Mouse (Mus musculus) hindbrain, embryonic 11.5 days (tissue): ENCODE measurements at regions not wholly inside any gene's neighbourhood (a gene's known extent, or its start where the extent isn't known, plus 50 kb on each side); places are given as distances from the start of the nearest gene placed in this dataset.

Experiments used
- ATAC-seq: fragments of 200-750 bp; cut with Nextera tagmentation; 2 replicates; pipeline ENCODE4 v1.8.0; 2017; ENCODE audit warnings: mild to moderate bottlenecking, moderate TSS enrichment, moderate library complexity; ENCODE audit not compliant: low FRiP score
- DNase-seq: peaks from one replicate; pipeline ENCODE4 v3.0.0-alpha.2; 2015; ENCODE audit warnings: low spot score
- H3K27ac ChIP-seq: fragments of 300-500 bp; sonication (generic); 2 replicates; pipeline ENCODE4 v1.5.1; 2014; ENCODE audit warnings: mild to moderate bottlenecking, low read depth, low read length
- H3K27me3 ChIP-seq: fragments of 300-500 bp; sonication (generic); 2 replicates; pipeline ENCODE4 v1.6.1; 2014; ENCODE audit warnings: mild to moderate bottlenecking, low read length, moderate library complexity, mixed read lengths; ENCODE audit not compliant: control insufficient read depth, insufficient read depth
- H3K36me3 ChIP-seq: fragments of 300-500 bp; sonication (generic); 2 replicates; pipeline ENCODE4 v1.6.1; 2014; ENCODE audit warnings: mild to moderate bottlenecking, low read length, moderate library complexity, mixed read lengths; ENCODE audit not compliant: control insufficient read depth, insufficient read depth
- H3K4me1 ChIP-seq: fragments of 300-500 bp; sonication (generic); replicated peaks from 2 replicates; pipeline ENCODE4 v1.6.1; 2014; ENCODE audit warnings: low read length, mixed read lengths; ENCODE audit not compliant: control insufficient read depth, insufficient read depth
- H3K4me2 ChIP-seq: fragments of 300-500 bp; sonication (generic); replicated peaks from 2 replicates; pipeline ENCODE4 v1.6.1; 2014; ENCODE audit warnings: mild to moderate bottlenecking, low read depth, low read length
- H3K4me3 ChIP-seq: fragments of 300-500 bp; sonication (generic); 2 replicates; pipeline ENCODE4 v1.5.1; 2014; ENCODE audit warnings: low read depth, low read length
- H3K9ac ChIP-seq: fragments of 300-500 bp; sonication (generic); 2 replicates; pipeline ENCODE4 v1.6.1; 2014; ENCODE audit warnings: low read depth, low read length
- H3K9me3 ChIP-seq: fragments of 300-500 bp; sonication (generic); 2 replicates; pipeline ENCODE4 v1.6.1; 2016; ENCODE audit warnings: low read length; ENCODE audit not compliant: control insufficient read depth
- WGBS: fragments of 180-500 bp; shearing (Covaris S2); extraction: QIAGEN DNeasy Blood & Tissue Kit; methylation state at CpG from one replicate; pipeline ENCODE4 v1.1.7; 2014; 5-methylcytosine and 5-hydroxymethylcytosine counted together

DNA sequence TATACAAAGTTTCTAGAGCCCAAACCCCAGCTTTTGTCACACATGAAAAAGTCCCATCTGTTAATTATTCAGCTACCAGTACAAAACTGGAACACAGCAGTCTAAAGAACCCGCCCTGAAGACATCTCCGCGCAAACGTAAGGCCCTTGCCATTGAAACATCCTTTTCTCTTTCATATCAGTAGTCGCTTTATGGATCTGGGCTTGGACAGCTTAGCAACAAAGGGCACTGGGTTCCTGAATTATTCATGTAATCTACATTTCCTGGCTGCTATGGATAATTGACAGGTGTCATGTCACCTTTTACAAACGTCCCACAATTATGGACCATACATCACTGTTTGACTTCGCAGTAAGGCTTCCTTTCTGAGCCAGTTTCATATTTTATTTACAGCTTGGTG lies 113.0 kb upstream of the Smim15 start:
- no peaks in the 10 kb centered on the region for H3K36me3 ChIP-seq
- H3K4me2 ChIP-seq: no peak overlapping the region
- WGBS: 69% methylated on average over 7 of the region's 7 CpGs
- H3K27ac ChIP-seq: no peak overlapping the region
- DNase-seq (no peak), ATAC-seq (no peak)
- H3K9me3 ChIP-seq: no peaks in the 10 kb centered on the region
- no peaks in the 10 kb centered on the region for H3K4me1 ChIP-seq
- no peaks in the 10 kb centered on the region for H3K27me3 ChIP-seq
- H3K4me3 ChIP-seq: no peak overlapping the region
- H3K9ac ChIP-seq: no peak overlapping the region

DNA sequence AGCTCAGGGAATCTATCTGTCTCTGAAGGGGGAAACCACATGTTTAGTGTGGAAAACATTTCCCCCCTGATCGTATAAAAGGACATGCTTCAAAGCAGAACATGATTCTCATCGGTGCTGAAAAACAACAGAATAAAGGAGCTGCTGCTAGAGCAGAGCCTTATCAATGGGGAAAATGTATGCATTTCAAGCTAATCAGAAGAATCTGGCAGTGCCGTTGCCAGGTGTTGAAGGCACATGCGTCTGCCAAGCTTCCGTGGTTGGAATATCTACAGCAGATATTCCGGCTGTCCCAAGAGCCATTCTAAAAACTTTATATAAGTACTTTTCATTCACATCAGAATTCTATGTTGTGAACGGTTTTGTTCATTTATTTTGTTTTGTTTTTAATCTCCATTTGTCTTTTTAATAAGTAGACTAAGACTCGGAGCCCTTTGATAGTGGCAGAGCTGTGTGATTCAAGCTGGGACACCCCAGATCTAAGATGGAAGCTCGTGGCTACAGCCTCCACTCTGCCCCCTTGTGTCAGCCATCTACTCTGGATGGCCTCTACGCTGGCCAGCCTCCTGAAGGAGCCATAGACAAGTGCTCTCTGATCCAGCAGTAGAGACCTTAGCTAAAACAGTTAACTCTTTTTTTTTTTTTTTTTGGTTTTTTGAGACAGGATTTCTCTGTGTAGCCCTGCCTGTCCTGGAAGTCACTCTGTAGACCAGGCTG lies 116.6 kb upstream of the Smim15 start:
- no peaks in the 10 kb centered on the region for H3K9me3 ChIP-seq
- H3K4me1 ChIP-seq: 0 out of 2 replicates have a peak, but pooled peaks cover 3% of the 10 kb centered on the region
- ATAC-seq (no peak), DNase-seq (no peak)
- no peaks in the 10 kb centered on the region for H3K27me3 ChIP-seq
- no peak overlapping the region for H3K4me2 ChIP-seq
- no peak overlapping the region for H3K27ac ChIP-seq
- H3K9ac ChIP-seq: no peak overlapping the region
- WGBS: 86% methylated on average over 10 of the region's 10 CpGs
- no peaks in the 10 kb centered on the region for H3K36me3 ChIP-seq
- no peak overlapping the region for H3K4me3 ChIP-seq

- ATAC-seq: no peak
- 62% methylated on average over 8 of the region's 8 CpGs for WGBS
- no peak overlapping the region for H3K27ac ChIP-seq
These were observed 118.8 kb upstream of the Smim15 start for GRCm38 (mm10) chr13:107925470-107925869.

DNA sequence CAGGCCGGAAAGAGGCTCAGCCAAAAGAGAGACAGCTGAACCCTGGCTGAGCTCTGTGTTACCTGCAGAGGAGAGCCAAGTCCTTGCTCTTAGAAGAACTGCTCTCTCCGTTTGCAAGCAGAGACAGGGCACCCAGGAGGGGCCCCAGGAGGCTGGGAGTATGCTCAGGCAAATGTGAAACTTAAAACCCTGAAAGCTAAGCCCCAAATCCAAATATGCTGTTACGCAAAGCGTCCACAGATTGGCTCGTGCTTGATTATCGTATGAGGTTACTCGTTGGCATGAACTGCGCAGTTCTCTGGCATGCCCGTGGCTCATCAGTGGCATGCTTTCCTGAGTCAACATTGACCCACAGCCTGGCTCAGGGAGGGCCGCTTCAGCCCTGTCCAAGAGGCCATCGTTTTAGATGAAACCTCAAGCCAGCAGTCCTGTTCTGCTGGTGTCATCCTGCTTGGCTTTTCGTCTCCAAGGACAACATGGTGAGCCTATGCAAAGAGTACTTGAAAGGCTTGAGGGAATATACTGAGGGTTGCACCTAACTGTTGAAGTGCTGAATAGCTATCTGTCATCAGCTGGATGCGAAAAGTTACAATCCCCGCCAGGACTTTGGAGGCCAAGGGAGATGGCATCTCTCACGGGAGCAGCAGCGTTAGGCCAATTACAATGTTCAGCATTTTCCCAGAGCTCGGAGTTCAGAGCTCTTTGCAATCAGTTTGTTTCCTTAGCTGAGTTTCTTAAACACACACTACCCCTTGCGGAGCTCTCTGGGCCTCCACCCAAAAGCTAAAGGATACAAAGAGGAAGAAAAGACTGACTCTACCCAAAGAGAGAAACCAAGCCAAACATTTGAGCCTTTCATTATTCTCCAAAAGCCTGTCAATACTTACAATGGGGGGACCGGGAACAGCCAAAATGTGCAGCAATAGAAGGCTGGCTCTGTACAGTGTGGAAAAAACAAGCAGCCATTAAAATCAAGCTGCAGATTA lies 120.8 kb upstream of the Smim15 start:
- H3K9me3 ChIP-seq: no peaks in the 10 kb centered on the region
- 60% methylated on average over 19 of the region's 19 CpGs for WGBS
- H3K4me3 ChIP-seq: no peak overlapping the region
- ATAC-seq (no peak), DNase-seq (no peak)
- H3K27ac ChIP-seq: no peak overlapping the region
- H3K4me1 ChIP-seq: 0 out of 2 replicates have a peak, but pooled peaks cover 3% of the 10 kb centered on the region
- H3K9ac ChIP-seq: no peak overlapping the region
- H3K4me2 ChIP-seq: no peak overlapping the region
- no peaks in the 10 kb centered on the region for H3K27me3 ChIP-seq
- H3K36me3 ChIP-seq: no peaks in the 10 kb centered on the region

More at GRCm38 (mm10) chr13:107925470-107925869, 118.8 kb upstream of the Smim15 start:
- Histone ChIP-seq H3K4me2 (no peak overlapping the region), H3K9me3 (no peaks in the 10 kb centered on the region), H3K27me3 (no peaks in the 10 kb centered on the region), H3K4me1 (0 out of 2 replicates have a peak, but pooled peaks cover 3% of the 10 kb centered on the region), H3K4me3 (no peak overlapping the region), H3K9ac (no peak overlapping the region), H3K36me3 (no peaks in the 10 kb centered on the region)
- no peak for DNase-seq

DNA sequence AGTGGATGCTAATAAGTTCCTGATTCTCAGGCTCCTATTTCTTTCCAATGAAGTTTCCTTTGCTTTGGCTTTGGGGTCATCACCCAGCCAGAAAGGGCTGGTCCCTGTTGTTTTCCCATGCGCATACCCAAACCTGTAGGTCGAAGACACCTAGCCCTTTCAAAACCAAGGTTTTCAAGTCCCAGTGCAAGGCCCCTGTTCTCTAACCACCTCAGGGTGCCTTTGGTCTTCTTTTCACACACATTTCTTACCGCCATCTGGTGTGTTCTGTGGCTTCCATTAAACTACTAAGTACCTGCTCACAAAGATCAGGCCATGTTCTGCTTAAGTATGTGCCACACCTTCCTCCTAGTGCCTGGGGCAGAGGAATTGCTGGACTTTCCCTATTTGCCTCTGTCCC lies 124.8 kb upstream of the Smim15 start:
- 0 out of 2 replicates have a peak, but pooled peaks cover 3% of the 10 kb centered on the region for H3K4me1 ChIP-seq

DNA sequence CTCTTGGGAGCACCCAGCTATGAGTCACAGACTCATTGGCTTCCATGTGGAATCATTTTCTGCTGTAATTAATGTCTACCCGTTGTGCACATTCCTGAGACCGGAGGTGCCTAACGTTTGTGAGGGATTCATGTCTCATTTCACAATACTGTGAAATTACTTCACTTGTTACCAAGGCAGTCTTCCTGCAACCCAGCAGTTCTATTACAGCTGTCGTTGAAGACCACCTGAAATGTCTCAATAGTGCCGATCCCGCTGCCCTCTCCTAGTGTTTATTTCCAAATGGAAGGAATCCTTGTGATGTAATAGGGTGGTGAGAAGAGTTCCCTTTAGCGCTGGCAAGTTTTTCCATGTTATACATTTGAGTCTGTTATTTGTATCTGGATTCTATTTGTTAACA lies 125.8 kb upstream of the Smim15 start:
- Histone ChIP-seq H3K4me3 (no peak overlapping the region), H3K4me2 (no peak overlapping the region), H3K36me3 (no peaks in the 10 kb centered on the region), H3K9ac (no peak overlapping the region), H3K27ac (no peak overlapping the region), H3K27me3 (no peaks in the 10 kb centered on the region), H3K9me3 (no peaks in the 10 kb centered on the region), H3K4me1 (no peaks in the 10 kb centered on the region)
- DNase-seq: no peak
- ATAC-seq: no peak
- 89% methylated on average over 7 of the region's 7 CpGs for WGBS

More for the DNA sequence above, 124.8 kb upstream of the Smim15 start:
- WGBS: 80% methylated on average over 3 of the region's 3 CpGs
- Histone ChIP-seq H3K36me3 (no peaks in the 10 kb centered on the region), H3K9me3 (no peaks in the 10 kb centered on the region), H3K4me2 (no peak overlapping the region), H3K9ac (no peak overlapping the region), H3K4me3 (no peak overlapping the region), H3K27me3 (no peaks in the 10 kb centered on the region), H3K27ac (no peak overlapping the region)
- DNase-seq (no peak), ATAC-seq (no peak)

- ATAC-seq: no peak
- no peaks in the 10 kb centered on the region for H3K9me3 ChIP-seq
- no peak overlapping the region for H3K9ac ChIP-seq
- no peak for DNase-seq
- H3K4me3 ChIP-seq: no peak overlapping the region
- H3K4me1 ChIP-seq: no peaks in the 10 kb centered on the region
- no peaks in the 10 kb centered on the region for H3K27me3 ChIP-seq
- 94% methylated on average over 10 of the region's 10 CpGs for WGBS
- H3K27ac ChIP-seq: no peak overlapping the region
- no peaks in the 10 kb centered on the region for H3K36me3 ChIP-seq
- no peak overlapping the region for H3K4me2 ChIP-seq
These were observed 126.2 kb upstream of the Smim15 start for GRCm38 (mm10) chr13:107918065-107918464.

- Histone ChIP-seq H3K27me3 (no peaks in the 10 kb centered on the region), H3K36me3 (no peaks in the 10 kb centered on the region), H3K27ac (no peak overlapping the region), H3K9ac (no peak overlapping the region), H3K9me3 (no peaks in the 10 kb centered on the region), H3K4me1 (no peaks in the 10 kb centered on the region), H3K4me2 (no peak overlapping the region), H3K4me3 (no peak overlapping the region)
- 91% methylated on average over 3 of the region's 3 CpGs for WGBS
- no peak for DNase-seq
- ATAC-seq: no peak
These were observed 126.7 kb upstream of the Smim15 start for GRCm38 (mm10) chr13:107917564-107917963.
